Mouse (Mus musculus): Measurements from ENCODE around the gene Fam168a. TPM values are rescaled to one million over a fixed set of nuclear protein-coding genes. Genes with fewer than 3 reads are reported as not detected.

Fam168a gene
- polyA plus RNA-seq, 1 experiment from 2014 or later, result 45.5 TPM

Small RNA genes lying within 50 kb of the gene (microRNA-seq; reads per million reads assigned to microRNA genes)
- 84.0 reads per million, percentile 52 among the genes with 10 or more reads in this experiment for gene Mir3102 (ENCODE audit: borderline number of aligned reads)

Other genes starting within 250 kb of the Fam168a start
- 0.17 and 0.20 TPM in 2 replicates for gene Ucp3, start 233.6 kb upstream of the Fam168a start, polyA plus RNA-seq (2015; fragmentation: Nextera tagmentation; extraction: Ambion mirVana)
- 227 and 228 TPM in 2 replicates for gene Ucp2, start 213.3 kb upstream of the Fam168a start, polyA plus RNA-seq (2015; fragmentation: Nextera tagmentation; extraction: Ambion mirVana)
- gene Dnajb13, start 191.7 kb upstream of the Fam168a start, polyA plus RNA-seq (2015; fragmentation: Nextera tagmentation; extraction: Ambion mirVana), result 5.4 and 9.8 TPM in 2 replicates
- gene Coa4, start 169.6 kb upstream of the Fam168a start, polyA plus RNA-seq (2015; fragmentation: Nextera tagmentation; extraction: Ambion mirVana), result 19.7 and 20.8 TPM in 2 replicates
- 105 and 107 TPM in 2 replicates for gene Rab6a, start 99.2 kb upstream of the Fam168a start, polyA plus RNA-seq (2015; fragmentation: Nextera tagmentation; extraction: Ambion mirVana)
- 75.0 and 77.7 TPM in 2 replicates for gene Mrpl48, start 98.3 kb upstream of the Fam168a start, polyA plus RNA-seq (2015; fragmentation: Nextera tagmentation; extraction: Ambion mirVana)
- gene Plekhb1, start 44.2 kb upstream of the Fam168a start, polyA plus RNA-seq (2015; fragmentation: Nextera tagmentation; extraction: Ambion mirVana), result 11.6 and 15.2 TPM in 2 replicates
- 3.5 and 4.2 TPM in 2 replicates for gene Relt, start 156.8 kb downstream of the Fam168a start, polyA plus RNA-seq (2015; fragmentation: Nextera tagmentation; extraction: Ambion mirVana)
- gene Arhgef17, start 225.5 kb downstream of the Fam168a start, polyA plus RNA-seq (2015; fragmentation: Nextera tagmentation; extraction: Ambion mirVana), result 8.7 and 10.5 TPM in 2 replicates